Mouse (Mus musculus): ENCODE measurements around the gene Lce3e.

- TF ChIP-seq CTCF (IDR thresholded peaks at IDR 0.05) (no peak), EP300 (IDR thresholded peaks at IDR 0.05) (no peak)
These were observed 40.7 kb upstream of the Lce3e start, which contains the start of gene Lce3a for GRCm38 (mm10) chr3:92926130-92926529.
